Mouse (Mus musculus): ENCODE measurements around the gene Zfp536.

- TF ChIP-seq POLR2A (IDR thresholded peaks at IDR 0.05; ENCODE audit: control insufficient read depth, extremely low read depth, insufficient read depth, low read length, poor library complexity): no peak
- no peak for TF ChIP-seq CTCF (IDR thresholded peaks at IDR 0.05; ENCODE audit: borderline replicate concordance, control insufficient read depth, extremely low read depth, insufficient read depth, low read length, poor library complexity)
Measured at GRCm38 (mm10) chr7:37559341-37559740, 214.1 kb downstream of the Zfp536 start.

Data from thymus, adult 2 months (tissue).